Mouse (Mus musculus): ENCODE measurements at regions not wholly inside any gene's neighbourhood (a gene's known extent, or its start where the extent isn't known, plus 50 kb on each side); places are given as distances from the start of the nearest gene placed in this dataset.

DNA sequence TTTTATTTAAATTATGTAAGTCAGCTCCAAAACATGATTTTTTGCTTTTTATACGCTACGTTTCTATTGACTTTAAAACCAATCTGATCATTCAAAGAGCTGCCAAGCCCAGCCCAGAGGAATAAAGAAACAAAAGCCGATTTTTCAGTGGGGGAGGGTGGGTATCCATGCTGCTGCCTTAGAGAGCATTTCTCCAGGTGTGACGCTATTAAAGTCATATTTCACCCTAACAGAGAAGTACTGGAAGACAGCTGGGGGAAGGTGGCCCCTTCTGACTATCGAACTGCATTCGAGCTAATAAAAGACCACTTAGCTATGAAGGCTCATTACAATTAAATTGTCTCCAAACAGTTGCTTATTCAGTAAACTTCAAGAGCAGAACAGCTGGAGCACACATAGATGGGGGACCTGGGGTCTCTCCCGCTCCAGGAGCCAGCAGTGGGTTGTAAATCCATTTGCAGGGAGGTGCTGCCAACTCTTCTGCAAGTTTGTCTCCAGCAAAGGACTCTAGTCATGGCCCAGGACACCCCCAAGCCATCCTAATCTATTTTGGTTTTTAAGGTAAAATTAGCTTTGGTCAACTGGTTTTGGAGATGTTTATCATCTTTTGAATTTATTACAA, 336.5 kb downstream of the Ets1 start:
- H3K4me3 ChIP-seq: no peak overlapping the region
- no peaks in the 10 kb centered on the region for H3K4me1 ChIP-seq
- no peak for DNase-seq (ENCODE audit: low spot score)
- H3K9me3 ChIP-seq: no peaks in the 10 kb centered on the region
- H3K27me3 ChIP-seq (ENCODE audit: insufficient read depth, poor library complexity, severe bottlenecking): no peaks in the 10 kb centered on the region
- H3K27ac ChIP-seq: no peak overlapping the region
- 81% methylated on average over 7 of the region's 7 CpGs for WGBS
- no peaks in the 10 kb centered on the region for H3K36me3 ChIP-seq

DNA sequence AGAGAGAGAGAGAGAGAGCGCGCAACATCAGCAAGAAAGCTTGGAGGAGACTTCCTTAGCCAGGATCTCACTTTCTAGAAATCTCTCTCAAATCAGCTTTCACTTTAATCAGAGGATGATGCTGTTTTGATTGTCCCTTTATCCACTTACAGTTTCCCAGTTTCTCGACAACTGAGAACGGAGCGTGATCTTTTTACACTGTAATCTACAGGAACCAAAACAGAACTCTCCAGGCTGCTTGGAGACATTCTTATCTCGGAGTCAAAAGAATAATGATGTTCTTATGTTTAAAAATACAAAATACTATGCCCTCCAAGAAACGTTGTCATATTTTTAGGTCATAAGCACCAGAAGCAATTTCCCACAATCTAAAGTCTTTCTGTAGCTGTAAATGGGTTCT, 341.7 kb downstream of the Ets1 start:
- DNase-seq (ENCODE audit: low spot score): no peak
- H3K27me3 ChIP-seq (ENCODE audit: insufficient read depth, poor library complexity, severe bottlenecking): no peaks in the 10 kb centered on the region
- H3K27ac ChIP-seq: no peak overlapping the region
- no peak overlapping the region for H3K4me3 ChIP-seq
- no peaks in the 10 kb centered on the region for H3K4me1 ChIP-seq
- WGBS: 64% methylated on average over 7 of the region's 7 CpGs
- H3K36me3 ChIP-seq: no peaks in the 10 kb centered on the region
- no peaks in the 10 kb centered on the region for H3K9me3 ChIP-seq

DNA sequence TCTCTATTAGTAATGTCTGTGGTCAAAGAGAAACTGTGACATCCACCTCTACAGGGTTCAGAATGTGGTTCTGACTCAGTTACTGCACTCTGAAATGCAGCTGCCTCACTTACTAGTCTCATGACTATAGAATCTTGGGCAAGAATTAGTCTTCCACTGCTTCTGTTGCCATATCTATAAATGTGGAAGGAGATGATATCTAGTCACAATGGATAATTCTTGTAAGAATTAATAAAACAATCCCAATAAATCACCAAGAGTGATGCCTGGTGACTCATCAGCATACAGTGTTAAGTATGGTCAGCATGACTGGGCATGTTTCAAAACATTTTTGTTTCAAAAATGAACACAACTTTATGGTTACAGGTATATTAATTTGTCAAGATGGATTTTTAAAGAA, 344.8 kb downstream of the Ets1 start:
- Histone ChIP-seq H3K9me3 (no peaks in the 10 kb centered on the region), H3K4me1 (no peaks in the 10 kb centered on the region), H3K27me3 (ENCODE audit: insufficient read depth, poor library complexity, severe bottlenecking) (no peaks in the 10 kb centered on the region), H3K27ac (no peak overlapping the region), H3K4me3 (no peak overlapping the region), H3K36me3 (no peaks in the 10 kb centered on the region)
- no peak for DNase-seq (ENCODE audit: low spot score)

DNA sequence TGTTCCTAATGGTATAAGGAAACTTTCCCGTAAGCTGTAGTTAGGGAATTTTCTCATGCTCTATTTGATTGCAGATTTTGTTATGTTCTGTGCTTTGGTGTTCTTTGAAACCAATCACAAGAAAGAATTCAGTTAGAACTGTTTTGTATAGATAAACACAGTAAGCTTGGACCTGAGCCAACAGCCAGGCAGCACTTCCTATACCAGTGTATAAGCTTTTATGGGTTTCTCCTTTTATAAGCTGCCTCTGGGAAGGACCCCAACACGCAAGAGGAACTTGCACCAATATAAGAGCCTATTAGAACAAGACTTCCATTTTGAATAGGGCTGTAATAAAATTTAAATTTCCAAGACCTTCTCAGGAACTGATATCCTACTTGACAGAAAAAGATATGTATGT, 347.2 kb downstream of the Ets1 start:
- peaks cover 8% of the 10 kb centered on the region; the same call in 1 of the 2 replicates for H3K4me1 ChIP-seq
- no peak overlapping the region for H3K4me3 ChIP-seq
- H3K27me3 ChIP-seq (ENCODE audit: insufficient read depth, poor library complexity, severe bottlenecking): no peaks in the 10 kb centered on the region
- no peaks in the 10 kb centered on the region for H3K36me3 ChIP-seq
- WGBS: 67% methylated on average over 2 of the region's 2 CpGs
- no peak overlapping the region for H3K27ac ChIP-seq
- no peak for DNase-seq (ENCODE audit: low spot score)
- no peaks in the 10 kb centered on the region for H3K9me3 ChIP-seq

DNA sequence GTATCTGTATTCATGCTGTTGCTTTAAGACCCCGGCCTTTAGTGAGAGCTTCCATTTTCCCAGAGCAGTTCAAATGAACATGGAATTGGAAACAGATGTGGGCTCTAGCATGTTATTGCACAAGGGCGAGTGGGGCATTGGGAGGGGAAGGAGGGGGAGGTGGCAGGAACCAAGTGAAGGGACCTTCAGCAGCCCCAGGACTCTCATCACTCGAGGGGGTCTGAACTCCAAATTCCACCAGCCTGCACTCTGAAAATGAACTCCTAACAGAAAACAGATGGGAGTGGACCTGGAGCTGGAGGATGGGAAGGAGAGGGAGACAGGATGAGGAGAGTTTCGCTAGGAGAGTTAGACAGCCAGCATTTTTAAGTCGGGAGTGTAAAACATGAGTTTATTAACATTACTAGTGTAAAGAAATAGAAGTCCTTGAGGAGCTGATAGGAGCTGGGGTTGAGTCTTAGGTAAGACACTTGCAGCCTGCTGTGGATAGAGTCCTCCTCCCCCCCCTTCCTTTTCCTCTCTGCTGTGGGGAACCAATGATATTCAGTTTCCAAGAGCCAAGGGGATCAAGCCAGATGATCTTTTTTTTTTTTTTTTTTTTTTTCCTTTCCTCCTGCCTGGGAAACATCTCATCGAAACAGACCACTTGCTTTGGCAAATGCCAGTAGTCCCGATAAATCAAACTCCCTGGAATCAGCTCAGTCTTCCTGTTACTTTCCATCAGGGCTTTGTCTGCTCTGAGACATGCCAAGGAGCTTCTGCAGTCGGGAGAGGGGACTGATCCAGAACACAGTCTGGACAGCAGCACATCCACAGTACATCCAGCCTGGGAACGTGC, 351.0 kb downstream of the Ets1 start:
- DNase-seq (ENCODE audit: low spot score): no peak
- no peak overlapping the region for H3K27ac ChIP-seq

DNA sequence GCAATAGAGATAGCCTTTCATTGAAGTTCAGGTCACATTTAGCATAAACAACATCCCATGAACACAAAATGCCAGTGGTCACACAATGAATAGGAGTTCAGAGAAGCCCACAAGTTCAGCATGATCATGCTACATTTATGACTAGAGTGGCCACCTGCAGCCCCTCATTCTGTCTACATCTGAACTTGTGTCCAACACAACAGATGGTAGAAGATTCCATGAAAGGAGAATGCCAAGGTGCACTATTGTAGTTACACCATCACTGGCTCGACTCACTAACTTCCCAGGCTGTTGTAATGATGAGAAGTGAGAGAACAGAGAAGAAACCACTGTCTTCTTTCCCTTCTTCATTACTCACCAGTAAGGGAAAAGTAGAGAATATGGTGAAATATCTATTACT, 353.0 kb downstream of the Ets1 start:
- 81% methylated on average over 1 of the region's 1 CpGs for WGBS
- H3K27ac ChIP-seq: no peak overlapping the region

More for the DNA sequence above, 351.0 kb downstream of the Ets1 start:
- Histone ChIP-seq H3K4me1 (peaks cover 8% of the 10 kb centered on the region; the same call in 1 of the 2 replicates), H3K4me3 (no peak overlapping the region), H3K27me3 (ENCODE audit: insufficient read depth, poor library complexity, severe bottlenecking) (no peaks in the 10 kb centered on the region), H3K36me3 (no peaks in the 10 kb centered on the region), H3K9me3 (no peaks in the 10 kb centered on the region)
- WGBS: 45% methylated on average over 9 of the region's 9 CpGs

DNA sequence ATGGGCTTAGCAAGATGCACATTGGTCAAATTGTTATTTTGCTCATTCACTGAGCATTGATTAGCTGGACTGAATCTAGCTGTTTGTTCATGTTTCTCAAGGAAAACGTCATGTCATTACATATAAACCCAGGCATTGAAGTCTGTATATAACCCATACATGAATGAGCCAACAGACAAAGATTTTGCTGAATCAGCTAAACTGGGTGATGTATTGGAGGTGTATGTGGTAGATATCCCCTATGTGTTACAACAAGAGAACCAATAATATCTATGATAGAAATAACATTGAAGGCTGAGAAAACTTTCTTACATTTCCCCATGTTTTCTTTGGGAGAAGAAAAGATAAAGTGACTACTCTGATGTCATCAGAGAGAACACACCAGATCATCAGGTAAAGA, 362.3 kb downstream of the Ets1 start:
- no peaks in the 10 kb centered on the region for H3K27me3 ChIP-seq (ENCODE audit: insufficient read depth, poor library complexity, severe bottlenecking)
- H3K4me1 ChIP-seq: peaks cover 4% of the 10 kb centered on the region; the same call in 1 of the 2 replicates
- H3K4me3 ChIP-seq: no peak overlapping the region
- DNase-seq (ENCODE audit: low spot score): no peak
- no peak overlapping the region for H3K27ac ChIP-seq
- H3K9me3 ChIP-seq: no peaks in the 10 kb centered on the region
- WGBS: 84% methylated on average over 1 of the region's 1 CpGs
- no peaks in the 10 kb centered on the region for H3K36me3 ChIP-seq

More for the DNA sequence above, 353.0 kb downstream of the Ets1 start:
- H3K9me3 ChIP-seq: no peaks in the 10 kb centered on the region
- no peaks in the 10 kb centered on the region for H3K36me3 ChIP-seq
- H3K4me3 ChIP-seq: no peak overlapping the region
- H3K4me1 ChIP-seq: peaks cover 8% of the 10 kb centered on the region; the same call in 1 of the 2 replicates
- DNase-seq (ENCODE audit: low spot score): no peak
- H3K27me3 ChIP-seq (ENCODE audit: insufficient read depth, poor library complexity, severe bottlenecking): no peaks in the 10 kb centered on the region

DNA sequence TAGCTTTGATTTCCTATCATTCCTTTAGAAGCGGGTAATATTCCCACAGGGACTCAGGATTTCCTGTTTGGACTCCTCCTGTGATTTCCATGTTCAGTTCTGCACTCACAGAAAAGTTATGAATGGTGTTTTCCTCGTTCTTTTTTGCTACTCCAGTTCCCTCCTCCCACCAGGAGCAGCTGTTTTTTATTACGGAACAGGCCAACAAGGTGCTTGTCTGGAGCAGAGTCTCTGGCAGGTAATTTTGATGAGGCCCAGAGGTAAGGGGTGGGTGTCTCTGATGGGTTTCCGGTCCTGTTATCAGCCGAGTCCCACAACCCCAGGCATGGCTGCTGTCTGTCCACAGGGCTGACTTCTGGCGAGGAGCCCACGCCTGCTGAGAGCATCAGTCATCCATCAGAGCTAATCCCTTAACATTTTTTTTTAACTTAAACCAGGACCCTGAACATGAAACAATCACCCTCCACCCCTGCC, 364.7 kb downstream of the Ets1 start:
- H3K9me3 ChIP-seq: no peaks in the 10 kb centered on the region
- no peak overlapping the region for H3K4me3 ChIP-seq
- H3K27me3 ChIP-seq (ENCODE audit: insufficient read depth, poor library complexity, severe bottlenecking): no peaks in the 10 kb centered on the region
- H3K27ac ChIP-seq: 0 out of 2 replicates have a peak overlapping the region, but pooled peaks have one; percentile 30
- WGBS: 26% methylated on average over 7 of the region's 7 CpGs
- DNase-seq (ENCODE audit: low spot score): no peak
- no peaks in the 10 kb centered on the region for H3K36me3 ChIP-seq
- peaks cover 4% of the 10 kb centered on the region; the same call in 1 of the 2 replicates for H3K4me1 ChIP-seq

DNA sequence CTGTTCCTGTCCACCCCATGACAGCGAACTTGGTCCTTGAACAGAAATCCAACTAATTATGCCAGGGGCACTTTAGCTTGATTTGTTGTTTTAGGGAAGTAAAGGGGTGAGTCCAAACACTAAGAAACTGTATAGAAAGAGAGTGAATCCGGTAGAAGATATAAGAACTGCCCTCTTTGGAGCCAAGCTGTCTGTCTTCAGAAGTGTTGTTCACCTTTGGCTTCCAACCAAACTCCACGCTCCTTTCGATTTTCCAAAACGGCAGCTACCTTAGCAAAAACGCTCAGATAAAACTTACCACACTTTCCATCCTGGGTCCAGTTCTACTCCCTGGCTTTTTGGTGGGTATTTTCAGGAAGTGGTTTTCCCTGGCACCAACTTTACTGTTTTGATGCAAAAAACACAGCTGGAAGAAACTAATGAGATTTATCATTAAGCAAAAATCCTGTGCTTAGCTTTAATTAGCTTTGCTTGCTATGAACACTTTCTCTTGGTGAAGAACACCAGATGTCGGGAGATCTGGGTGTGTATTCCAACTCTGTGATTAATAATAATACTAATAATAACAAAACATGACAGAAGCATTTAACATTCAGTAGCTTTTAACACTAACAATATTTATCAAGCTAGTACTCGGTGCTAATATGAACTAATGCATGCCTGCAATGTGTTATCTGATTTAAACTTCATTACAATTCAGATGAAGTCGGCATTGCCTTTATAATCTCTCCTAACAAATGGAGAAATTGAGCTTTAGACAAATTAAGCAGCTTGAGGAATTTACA, 365.3 kb downstream of the Ets1 start:
- H3K27ac ChIP-seq: no peak overlapping the region
- no peak for DNase-seq (ENCODE audit: low spot score)
- WGBS: 62% methylated on average over 9 of the region's 9 CpGs
- H3K27me3 ChIP-seq (ENCODE audit: insufficient read depth, poor library complexity, severe bottlenecking): no peaks in the 10 kb centered on the region
- H3K4me3 ChIP-seq: no peak overlapping the region
- H3K9me3 ChIP-seq: no peaks in the 10 kb centered on the region
- peaks cover 4% of the 10 kb centered on the region; the same call in 1 of the 2 replicates for H3K4me1 ChIP-seq
- no peaks in the 10 kb centered on the region for H3K36me3 ChIP-seq

DNA sequence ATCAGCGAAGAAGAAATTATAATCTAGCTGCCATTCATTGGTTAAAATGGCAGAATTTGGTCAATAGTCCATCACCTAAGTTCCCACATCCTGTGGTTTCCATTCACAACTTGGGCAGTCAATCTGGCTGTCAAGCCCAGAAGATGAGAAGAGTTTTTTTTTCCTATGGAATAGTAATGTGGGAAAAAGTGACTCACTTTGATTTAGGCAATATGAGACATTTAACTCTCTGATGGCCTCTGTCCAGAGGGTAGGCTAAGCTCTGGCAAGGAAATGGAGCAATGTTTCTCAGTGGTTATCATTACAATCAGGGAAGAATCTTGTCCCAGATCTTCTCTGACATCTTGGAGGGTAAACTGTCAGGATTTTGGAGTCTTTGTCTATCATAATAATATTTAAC, 367.9 kb downstream of the Ets1 start:
- WGBS: 84% methylated on average over 1 of the region's 1 CpGs
- Histone ChIP-seq H3K4me3 (no peak overlapping the region), H3K4me1 (peaks cover 4% of the 10 kb centered on the region; the same call in 1 of the 2 replicates), H3K27ac (no peak overlapping the region), H3K9me3 (no peaks in the 10 kb centered on the region), H3K27me3 (ENCODE audit: insufficient read depth, poor library complexity, severe bottlenecking) (no peaks in the 10 kb centered on the region), H3K36me3 (no peaks in the 10 kb centered on the region)
- no peak for DNase-seq (ENCODE audit: low spot score)

DNA sequence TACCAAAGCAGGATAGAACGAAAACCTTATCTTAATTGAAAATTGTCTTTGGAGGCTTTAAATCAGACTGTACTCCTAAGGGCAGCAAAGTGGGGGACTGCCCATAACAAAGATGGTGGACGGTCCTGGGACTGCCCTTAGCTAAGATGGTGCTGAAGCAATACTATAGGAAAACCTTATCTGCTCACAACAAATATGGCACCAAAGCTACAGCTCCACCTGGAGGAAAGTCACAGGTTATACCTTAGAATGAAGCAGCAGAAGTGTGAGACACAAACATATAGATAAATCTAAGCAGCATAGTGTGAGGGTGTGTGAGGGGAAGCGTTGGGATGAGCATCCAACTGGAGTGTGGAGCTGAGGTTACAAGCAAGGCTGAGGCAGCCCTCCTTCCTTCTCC, 368.5 kb downstream of the Ets1 start:
- Histone ChIP-seq H3K4me3 (no peak overlapping the region), H3K9me3 (no peaks in the 10 kb centered on the region), H3K36me3 (no peaks in the 10 kb centered on the region), H3K27ac (no peak overlapping the region), H3K27me3 (ENCODE audit: insufficient read depth, poor library complexity, severe bottlenecking) (no peaks in the 10 kb centered on the region), H3K4me1 (peaks cover 4% of the 10 kb centered on the region; the same call in 1 of the 2 replicates)
- WGBS: 86% methylated on average over 3 of the region's 3 CpGs
- no peak for DNase-seq (ENCODE audit: low spot score)

DNA sequence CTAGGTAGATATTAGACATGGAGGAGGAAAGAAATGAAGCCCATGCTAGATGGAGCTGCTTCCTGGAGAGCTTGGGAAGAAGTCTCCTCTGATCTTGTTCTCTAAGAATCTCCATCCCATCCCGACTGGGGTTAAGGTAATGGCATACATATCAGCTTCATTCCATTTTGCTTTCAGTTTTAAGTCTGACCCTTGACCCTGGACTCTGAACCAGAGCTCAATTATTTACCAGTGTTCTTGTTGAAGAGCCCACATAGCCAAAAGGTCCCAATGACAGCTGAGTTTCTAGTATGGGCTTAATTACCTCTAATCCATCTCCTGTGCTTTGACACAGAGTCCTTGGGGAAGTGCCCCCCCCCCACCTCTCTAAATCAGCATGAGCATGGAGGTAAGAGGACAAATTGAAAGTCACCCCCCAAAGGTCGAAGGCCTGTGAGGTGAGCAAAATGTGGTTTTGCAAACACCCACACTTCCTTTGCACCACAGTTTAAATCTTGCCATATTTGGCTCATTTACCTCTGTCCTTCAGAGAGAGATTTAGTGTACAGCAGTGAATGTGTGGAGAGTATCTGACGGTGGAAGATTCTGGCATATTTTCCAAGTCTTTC, 371.5 kb downstream of the Ets1 start:
- H3K4me3 ChIP-seq: no peak overlapping the region
- WGBS: 67% methylated on average over 3 of the region's 3 CpGs

More for the DNA sequence above, 371.5 kb downstream of the Ets1 start:
- Histone ChIP-seq H3K9me3 (no peaks in the 10 kb centered on the region), H3K27ac (no peak overlapping the region), H3K36me3 (no peaks in the 10 kb centered on the region), H3K4me1 (no peaks in the 10 kb centered on the region), H3K27me3 (ENCODE audit: insufficient read depth, poor library complexity, severe bottlenecking) (no peaks in the 10 kb centered on the region)
- no peak for DNase-seq (ENCODE audit: low spot score)

Data from heart, embryonic 10.5 days (tissue).